Mouse (Mus musculus) lung, postnatal 0 days (tissue): Measurements from ENCODE around the gene Hoxc11.

Source experiments
- CTCF ChIP-seq: IDR thresholded peaks from 2 replicates; pipeline ENCODE4 v1.5.1; 2016; ENCODE audit warnings: antibody characterized with exemption, mild to moderate bottlenecking
- EP300 ChIP-seq: IDR thresholded peaks from 2 replicates; pipeline ENCODE4 v1.6.1; 2016; ENCODE audit warnings: antibody characterized with exemption, mild to moderate bottlenecking, control low read depth

DNA sequence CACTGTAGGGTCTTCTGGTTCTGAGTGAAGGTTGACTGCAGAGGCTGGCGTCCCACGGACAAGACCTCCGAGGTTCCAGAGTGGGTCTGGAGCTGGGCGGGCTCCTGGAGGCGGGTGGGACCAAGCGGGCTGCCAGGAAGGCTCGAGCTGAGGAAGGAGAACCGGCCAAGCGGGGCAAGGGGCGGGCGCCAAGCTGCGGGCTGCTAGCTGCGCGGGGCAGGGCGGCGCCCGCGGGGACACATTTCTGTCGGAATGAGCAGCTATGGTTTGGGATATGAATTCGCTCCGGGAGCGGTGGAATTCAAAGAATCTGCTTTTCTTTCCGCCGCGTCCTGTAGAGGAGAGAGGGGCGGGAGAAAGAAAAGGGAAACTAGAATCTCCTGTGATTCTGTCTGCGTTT lies 19.3 kb upstream of the Hoxc11 start:
- no peak for TF ChIP-seq CTCF
- TF ChIP-seq EP300: no peak
